Mouse (Mus musculus) heart, embryonic 16.5 days (tissue): ENCODE data around the gene Adamtsl5. TPM values are rescaled to one million over a fixed set of nuclear protein-coding genes. Genes with fewer than 3 reads are reported as not detected.

Experiments used
- ATAC-seq: fragments of 200-750 bp; cut with Nextera tagmentation; replicated peaks from 2 replicates; pipeline ENCODE4 v1.8.0; 2017; ENCODE audit warnings: moderate number of reproducible peaks; ENCODE audit not compliant: insufficient read depth, low FRiP score; ENCODE audit errors: extremely low read depth
- H3K27ac ChIP-seq: fragments of 300-500 bp; sonication (generic); 2 replicates; pipeline ENCODE4 v1.5.1; 2014; ENCODE audit warnings: mild to moderate bottlenecking, low read length, control low read depth, moderate library complexity
- H3K27me3 ChIP-seq: fragments of 300-500 bp; sonication (generic); 2 replicates; pipeline ENCODE4 v1.6.1; 2014; ENCODE audit warnings: low read length, mixed read lengths; ENCODE audit not compliant: control insufficient read depth, insufficient read depth
- H3K36me3 ChIP-seq: fragments of 300-500 bp; sonication (generic); 2 replicates; pipeline ENCODE4 v1.6.1; 2014; ENCODE audit not compliant: control insufficient read depth, insufficient read depth
- H3K4me1 ChIP-seq: fragments of 300-500 bp; sonication (generic); 2 replicates; pipeline ENCODE4 v1.6.1; 2014; ENCODE audit warnings: low read length, mixed read lengths; ENCODE audit not compliant: control insufficient read depth, insufficient read depth
- H3K4me2 ChIP-seq: fragments of 300-500 bp; sonication (generic); 2 replicates; pipeline ENCODE4 v1.6.1; 2014; ENCODE audit warnings: low read depth, mild to moderate bottlenecking, control low read depth, low read length
- H3K4me3 ChIP-seq: fragments of 300-500 bp; sonication (generic); 2 replicates; pipeline ENCODE4 v1.5.1; 2014; ENCODE audit warnings: mild to moderate bottlenecking, control low read depth, low read length
- H3K9ac ChIP-seq: fragments of 300-500 bp; sonication (generic); 2 replicates; pipeline ENCODE4 v1.6.1; 2014; ENCODE audit warnings: low read length, control low read depth
- H3K9me3 ChIP-seq: fragments of 300-500 bp; sonication (generic); replicated peaks from 2 replicates; pipeline ENCODE4 v1.6.1; 2016; ENCODE audit warnings: low read length; ENCODE audit not compliant: control insufficient read depth
- WGBS: fragments of 180-500 bp; shearing (Covaris S2); extraction: QIAGEN DNeasy Blood & Tissue Kit; methylation state at CpG from one replicate; pipeline ENCODE4 v1.1.7; 2014; 5-methylcytosine and 5-hydroxymethylcytosine counted together
- polyA plus RNA-seq: library from polyadenylated mRNA; unstranded; fragments of >200 nt; fragmentation: Nextera tagmentation; extraction: Ambion mirVana; gene quantifications from 2 replicates; pipeline ENCODE4 v1.2.1, GENCODE M21; 2015

Adamtsl5 gene
- polyA plus RNA-seq, 1 experiment from 2014 or later = 16.0 TPM

- peak; percentile 91 for ATAC-seq
- peak within 1 kb of the TSS; percentile 46 for H3K4me3 ChIP-seq
- 4% methylated on average over 36 of the region's 36 CpGs for WGBS
- no peaks in the 10 kb centered on the region for H3K9me3 ChIP-seq
- H3K4me1 ChIP-seq = peaks cover 12% of the 10 kb centered on the region; the same call in 1 of the 2 replicates
- H3K27ac ChIP-seq = no peak within 1 kb of the TSS
- peak within 1 kb of the TSS; percentile 67 for H3K9ac ChIP-seq
- H3K4me2 ChIP-seq = peak within 1 kb of the TSS; percentile 74
- H3K36me3 ChIP-seq = no peaks in the 10 kb centered on the region
- H3K27me3 ChIP-seq = peaks cover 15% of the 10 kb centered on the region
Measured at GRCm38 (mm10) chr10:80329273-80330081, 18.7 kb downstream of the Adamtsl5 start, which contains the start of the genes Pcsk4 and Reep6. Gene Pcsk4 (minus strand): TSS chr10:80329498. Gene Reep6 (plus strand): TSS chr10:80329953.

GRCm38 (mm10) chr10:80325045-80325444, 23.2 kb downstream of the Adamtsl5 start:
- ATAC-seq = no peak
- Histone ChIP-seq H3K9ac (no peak overlapping the region), H3K36me3 (no peaks in the 10 kb centered on the region), H3K27ac (no peak overlapping the region), H3K4me3 (no peak overlapping the region), H3K4me2 (no peak overlapping the region), H3K27me3 (no peaks in the 10 kb centered on the region; the same call in 1 of the 2 replicates), H3K9me3 (no peaks in the 10 kb centered on the region), H3K4me1 (peaks cover 23% of the 10 kb centered on the region)
- WGBS = 80% methylated on average over 21 of the region's 21 CpGs

- Histone ChIP-seq H3K4me1 (peaks cover 24% of the 10 kb centered on the region), H3K27ac (no peak overlapping the region), H3K36me3 (no peaks in the 10 kb centered on the region), H3K27me3 (no peaks in the 10 kb centered on the region; the same call in 1 of the 2 replicates), H3K4me3 (no peak overlapping the region; the same call in 1 of the 2 replicates), H3K4me2 (peak overlapping the region; percentile 98), H3K9me3 (no peaks in the 10 kb centered on the region), H3K9ac (no peak overlapping the region)
- ATAC-seq = no peak
- WGBS = 77% methylated on average over 17 of the region's 17 CpGs
Measured at GRCm38 (mm10) chr10:80324120-80325037, 23.8 kb downstream of the Adamtsl5 start.

GRCm38 (mm10) chr10:80323261-80324119, 24.7 kb downstream of the Adamtsl5 start:
- Histone ChIP-seq H3K4me2 (peak overlapping the region; percentile 98), H3K27me3 (no peaks in the 10 kb centered on the region; the same call in 1 of the 2 replicates), H3K36me3 (no peaks in the 10 kb centered on the region), H3K4me3 (peak overlapping the region; percentile 71), H3K4me1 (peaks cover 25% of the 10 kb centered on the region), H3K27ac (no peak overlapping the region), H3K9ac (peak overlapping the region; percentile 78), H3K9me3 (no peaks in the 10 kb centered on the region)
- WGBS = under 1% methylated on average over 44 of the region's 46 CpGs
- ATAC-seq = peak; percentile 29

GRCm38 (mm10) chr10:80322811-80323211, 25.4 kb downstream of the Adamtsl5 start:
- H3K4me2 ChIP-seq = peak overlapping the region; percentile 98
- H3K27ac ChIP-seq = no peak overlapping the region
- H3K27me3 ChIP-seq = peaks cover 4% of the 10 kb centered on the region; the same call in 1 of the 2 replicates
- no peaks in the 10 kb centered on the region for H3K9me3 ChIP-seq
- peak overlapping the region; percentile 78 for H3K9ac ChIP-seq
- whole genome bisulfite sequencing = 7% methylated on average over 28 of the region's 28 CpGs
- H3K4me1 ChIP-seq = peaks cover 25% of the 10 kb centered on the region
- H3K36me3 ChIP-seq = no peaks in the 10 kb centered on the region
- ATAC-seq = no peak
- H3K4me3 ChIP-seq = peak overlapping the region; percentile 71

DNA sequence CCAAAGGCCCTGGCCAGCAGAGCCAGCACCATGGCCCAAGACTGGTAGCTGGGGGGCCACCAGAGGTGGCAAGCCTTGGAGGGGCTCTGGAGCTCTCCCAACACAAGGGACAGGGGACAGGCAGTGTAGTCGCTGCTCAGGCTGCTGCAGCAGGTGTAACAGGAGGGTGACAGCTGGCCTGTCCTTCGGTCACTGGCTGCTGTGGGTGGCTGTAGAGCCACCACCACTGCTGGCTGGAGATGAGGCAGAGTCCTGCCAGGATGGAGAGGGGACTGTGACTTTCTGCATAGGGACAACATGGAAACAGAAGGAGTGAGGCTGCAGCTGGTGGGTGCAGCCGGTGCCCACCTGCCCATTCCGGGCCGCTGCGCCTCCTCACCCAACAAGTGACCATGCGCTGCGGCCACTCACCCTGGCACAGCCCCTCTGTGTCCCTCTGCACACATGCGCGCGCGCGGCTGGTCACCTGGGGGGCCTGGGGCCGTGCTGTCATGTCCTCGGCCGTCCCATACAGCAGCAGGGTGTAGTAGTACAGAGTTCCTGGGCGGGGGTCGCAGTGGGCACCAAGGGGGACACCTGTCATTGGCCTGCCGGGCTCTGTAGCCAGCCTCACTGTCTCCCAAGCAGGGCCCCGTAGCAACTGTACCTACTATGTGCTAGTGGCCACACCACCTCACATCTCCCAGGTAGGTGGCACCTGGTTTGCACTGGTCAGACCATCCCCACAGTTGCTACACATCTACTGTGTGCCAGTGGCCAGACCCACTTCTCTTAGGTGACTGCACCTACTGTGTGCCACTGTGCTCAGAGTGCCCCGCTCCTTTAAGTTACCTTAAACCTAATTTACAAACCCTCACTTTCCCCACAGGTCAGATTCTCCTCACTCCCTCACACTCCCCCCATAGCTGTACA, 26.3 kb downstream of the Adamtsl5 start:
- no peak for ATAC-seq
- Histone ChIP-seq H3K4me1 (peaks cover 29% of the 10 kb centered on the region), H3K9me3 (no peaks in the 10 kb centered on the region), H3K36me3 (no peaks in the 10 kb centered on the region), H3K9ac (no peak overlapping the region), H3K4me2 (peak overlapping the region; percentile 98), H3K4me3 (no peak overlapping the region), H3K27ac (no peak overlapping the region), H3K27me3 (peaks cover 7% of the 10 kb centered on the region)
- 88% methylated on average over 21 of the region's 21 CpGs for WGBS

GRCm38 (mm10) chr10:80321014-80321669, 27.1 kb downstream of the Adamtsl5 start:
- Histone ChIP-seq H3K27me3 (peaks cover 8% of the 10 kb centered on the region), H3K4me1 (peaks cover 37% of the 10 kb centered on the region), H3K4me3 (no peak overlapping the region), H3K27ac (no peak overlapping the region), H3K9ac (no peak overlapping the region), H3K4me2 (no peak overlapping the region), H3K9me3 (no peaks in the 10 kb centered on the region), H3K36me3 (no peaks in the 10 kb centered on the region)
- 77% methylated on average over 6 of the region's 6 CpGs for WGBS
- ATAC-seq = no peak
